Comparison of ENCODE assay signal across 8 mouse cellular contexts in the genomic region with DNA sequence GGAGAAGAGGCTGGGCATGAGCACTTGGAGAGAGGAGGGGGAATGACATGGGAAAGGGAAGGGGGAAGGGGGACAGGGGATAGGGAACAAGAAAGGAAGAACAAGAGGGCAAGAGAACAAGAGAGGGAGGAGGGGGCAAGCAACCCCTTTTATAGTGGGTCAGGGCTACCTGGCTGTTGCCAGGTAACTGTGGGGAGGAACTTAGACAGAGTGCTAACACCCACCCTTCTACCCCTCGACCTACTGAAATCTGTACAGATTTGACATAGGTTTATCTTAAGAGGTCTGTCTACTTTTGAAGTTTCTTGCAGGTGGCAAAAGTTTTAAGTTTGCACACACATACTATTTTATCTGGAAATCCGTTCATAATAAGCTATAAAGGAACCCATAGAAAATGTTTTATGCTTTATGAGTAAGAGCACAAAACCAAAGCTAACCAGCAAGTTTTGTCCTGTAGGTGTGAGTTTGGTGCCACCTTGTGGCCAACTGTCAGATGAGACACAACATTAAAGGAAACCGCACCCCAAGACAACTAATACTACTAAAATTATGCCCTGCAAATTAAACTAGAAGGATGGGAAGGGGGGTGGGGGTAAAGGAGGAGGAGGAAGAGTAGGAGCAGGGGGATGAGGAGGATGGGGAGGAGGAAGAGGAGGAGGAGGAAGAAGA.
DNase-seq lines count a peak whose midpoint lies in the region; TF ChIP-seq lines count a peak whose summit lies in the region.

No protein-coding gene starts in this region.

- H3K79me2 ChIP-seq in heart, adult 2 months (replicated peaks; ENCODE audit: control insufficient read depth, insufficient read depth, low read length), result no peaks in the 10 kb centered on the region

- H3K9ac ChIP-seq in heart, adult 2 months (ENCODE audit: low read depth, low read length), result no peak overlapping the region

- TF ChIP-seq EP300 in heart, adult 2 months (IDR thresholded peaks at IDR 0.05; ENCODE audit: insufficient read depth, low read depth, low read length), result no peak

- intact Hi-C loops in heart, adult 2 months (cut with DNase I), result loop anchor here (1.0 to 5.0 kb wide), 2 partner anchors 145 to 554 kb away; no protein-coding TSS in a partner anchor

- peak; percentile 76 for TF ChIP-seq CTCF in heart, adult 2 months (IDR thresholded peaks at IDR 0.05)

- DNase-seq in heart, adult 2 months, result peak; percentile 23 to 53
- no peak for DNase-seq in heart, adult 11 months
- DNase-seq in WW6 (ENCODE audit: low read depth, low spot score), result peak; percentile 9
- DNase-seq in cerebellum, postnatal 14 days, result peak; percentile 85
- DNase-seq in gastrocnemius, postnatal 10 days, result peak; percentile 73
- peak; percentile 62 for DNase-seq in layer of hippocampus, adult 9-11 months
- DNase-seq in lung, postnatal 36 days, result peak; percentile 78
- DNase-seq in right cerebral cortex, postnatal 4 days, result peak; percentile 84

- WGBS in heart, adult 2 months, result 22% methylated on average over 3 of the region's 3 CpGs

- no peak overlapping the region for H3K27ac ChIP-seq in heart, adult 2 months

- no peaks in the 10 kb centered on the region for H3K36me3 ChIP-seq in heart, adult 2 months (ENCODE audit: control insufficient read depth, insufficient read depth, low read length)

- no peak for TF ChIP-seq POLR2A in heart, adult 2 months (IDR thresholded peaks at IDR 0.05; ENCODE audit: insufficient read depth, low read depth, low read length)

- no peak overlapping the region for H3K4me3 ChIP-seq in heart, adult 2 months

- no peaks in the 10 kb centered on the region for H3K4me1 ChIP-seq in heart, adult 2 months (ENCODE audit: control insufficient read depth, insufficient read depth, low read length)

- H3K27me3 ChIP-seq in heart, adult 2 months (ENCODE audit: control insufficient read depth, insufficient read depth, low read length), result no peaks in the 10 kb centered on the region; the same call in 1 of the 2 replicates
